Mouse (Mus musculus) stomach, postnatal 0 days (tissue): ENCODE data around the gene Slc19a2. TPM values are rescaled to one million over a fixed set of nuclear protein-coding genes. Genes with fewer than 3 reads are reported as not detected.
"Not testable (repeated sequence)": the region's sequence is repeated elsewhere in the genome, so short reads cannot be mapped to it uniquely, and the experiment has no call there.

Source experiments
- ATAC-seq: fragments of 200-750 bp; cut with Nextera tagmentation; 2 replicates; pipeline ENCODE4 v1.8.0; 2017; ENCODE audit not compliant: low FRiP score, low TSS enrichment
- DNase-seq: peaks from one replicate; pipeline ENCODE4 v3.0.0-alpha.2; 2016; ENCODE audit warnings: low spot score
- H3K27ac ChIP-seq: fragments of 300-500 bp; sonication (generic); replicated peaks from 2 replicates; pipeline ENCODE4 v1.5.1; 2014; ENCODE audit warnings: mild to moderate bottlenecking, control low read depth
- H3K27me3 ChIP-seq: fragments of 300-500 bp; sonication (generic); 2 replicates; pipeline ENCODE4 v1.6.1; 2014; ENCODE audit warnings: low read length; ENCODE audit not compliant: control insufficient read depth, insufficient read depth
- H3K36me3 ChIP-seq: fragments of 300-500 bp; sonication (generic); 2 replicates; pipeline ENCODE4 v1.6.1; 2014; ENCODE audit warnings: low read length, mixed read lengths; ENCODE audit not compliant: control insufficient read depth, insufficient read depth
- H3K4me1 ChIP-seq: fragments of 300-500 bp; sonication (generic); replicated peaks from 2 replicates; pipeline ENCODE4 v1.6.1; 2014; ENCODE audit warnings: antibody characterized with exemption; ENCODE audit not compliant: control insufficient read depth, insufficient read depth
- H3K4me2 ChIP-seq: fragments of 300-500 bp; sonication (generic); replicated peaks from 2 replicates; pipeline ENCODE4 v1.6.1; 2014; ENCODE audit warnings: low read depth, mild to moderate bottlenecking, control low read depth, moderate library complexity
- H3K4me3 ChIP-seq: fragments of 300-500 bp; sonication (generic); 2 replicates; pipeline ENCODE4 v1.5.1; 2014; ENCODE audit warnings: low read depth, low read length, control low read depth
- H3K9ac ChIP-seq: fragments of 300-500 bp; sonication (generic); 2 replicates; pipeline ENCODE4 v1.6.1; 2014; ENCODE audit warnings: mild to moderate bottlenecking, low read length, control low read depth, mixed read lengths
- H3K9me3 ChIP-seq: fragments of 300-500 bp; sonication (generic); 2 replicates; pipeline ENCODE4 v1.6.1; 2016; ENCODE audit warnings: low read length; ENCODE audit not compliant: control insufficient read depth
- CTCF ChIP-seq: IDR thresholded peaks from 2 replicates; pipeline ENCODE4 v1.5.1; 2016; ENCODE audit warnings: antibody characterized with exemption, low read depth, mild to moderate bottlenecking, moderate library complexity
- EP300 ChIP-seq: optimal IDR thresholded peaks from 2 replicates; pipeline ENCODE3; 2016; ENCODE audit warnings: antibody characterized with exemption
- WGBS: fragments of 180-500 bp; shearing (Covaris S2); extraction: QIAGEN DNeasy Blood & Tissue Kit; methylation state at CpG from one replicate; pipeline ENCODE4 v1.1.7; 2014; 5-methylcytosine and 5-hydroxymethylcytosine counted together
- polyA plus RNA-seq: library from polyadenylated mRNA; unstranded; fragments of >200 nt; fragmentation: Nextera tagmentation; extraction: Ambion mirVana; gene quantifications from 2 replicates; pipeline ENCODE4 v1.2.1, GENCODE M21; 2015

The Slc19a2 gene
- polyA plus RNA-seq, 1 experiment from 2014 or later, result 15.3 TPM

DNA sequence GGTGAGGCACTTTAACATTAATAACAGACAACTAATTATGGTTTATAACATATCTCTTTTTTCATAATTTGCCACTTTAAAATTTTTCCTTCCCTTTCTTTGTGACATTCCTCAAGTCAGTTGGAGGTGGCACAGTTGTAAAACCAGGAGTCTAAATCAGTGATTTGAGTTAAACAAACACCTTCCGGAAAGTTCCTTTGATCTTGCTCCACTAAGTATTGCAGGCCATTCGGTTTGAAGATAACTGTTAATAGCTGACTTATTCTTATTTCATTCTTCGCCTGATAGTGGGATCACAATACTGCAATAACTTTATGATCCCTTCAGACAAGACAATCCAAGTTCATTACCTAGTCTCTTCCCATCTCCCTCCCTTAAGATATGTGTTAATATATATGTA lies 33.7 kb upstream of the Slc19a2 start:
- TF ChIP-seq EP300, result no peak
- TF ChIP-seq CTCF, result no peak
- Histone ChIP-seq H3K9ac (no peak overlapping the region), H3K4me2 (no peak overlapping the region), H3K36me3 (no peaks in the 10 kb centered on the region), H3K4me1 (0 out of 2 replicates have a peak, but pooled peaks cover 2% of the 10 kb centered on the region), H3K27me3 (no peaks in the 10 kb centered on the region), H3K4me3 (no peak overlapping the region), H3K27ac (no peak overlapping the region), H3K9me3 (no peaks in the 10 kb centered on the region)
- peak; percentile 51; the same call in 1 of the 2 replicates for ATAC-seq
- 39% methylated on average over 3 of the region's 3 CpGs for WGBS
- DNase-seq, result no peak

DNA sequence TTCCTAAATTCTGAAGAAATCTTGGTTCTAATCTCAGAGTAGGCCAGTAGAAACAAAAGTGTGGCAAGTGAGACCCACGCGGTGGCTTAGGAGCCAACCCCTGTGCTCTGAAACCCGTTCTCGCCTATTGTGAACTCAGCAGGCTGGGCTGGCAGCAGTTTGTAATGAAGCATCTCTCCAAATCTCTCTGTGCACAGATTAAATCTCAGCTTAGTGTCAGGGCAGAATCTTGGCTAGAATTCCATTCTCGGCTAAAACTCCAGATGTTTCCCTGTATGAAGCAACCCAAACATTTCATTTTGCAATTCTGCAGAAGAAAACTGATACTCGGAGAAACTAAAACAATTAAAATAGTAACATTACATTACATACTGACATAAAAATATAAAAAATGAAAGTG lies 33.3 kb upstream of the Slc19a2 start:
- H3K9me3 ChIP-seq, result no peaks in the 10 kb centered on the region
- no peak overlapping the region for H3K4me3 ChIP-seq
- H3K36me3 ChIP-seq, result no peaks in the 10 kb centered on the region
- no peak overlapping the region for H3K4me2 ChIP-seq
- TF ChIP-seq CTCF (no peak), EP300 (no peak)
- H3K4me1 ChIP-seq, result 0 out of 2 replicates have a peak, but pooled peaks cover 2% of the 10 kb centered on the region
- 37% methylated on average over 6 of the region's 6 CpGs for WGBS
- no peak overlapping the region for H3K9ac ChIP-seq
- no peak overlapping the region for H3K27ac ChIP-seq
- H3K27me3 ChIP-seq, result no peaks in the 10 kb centered on the region
- ATAC-seq, result no peak
- DNase-seq, result no peak

DNA sequence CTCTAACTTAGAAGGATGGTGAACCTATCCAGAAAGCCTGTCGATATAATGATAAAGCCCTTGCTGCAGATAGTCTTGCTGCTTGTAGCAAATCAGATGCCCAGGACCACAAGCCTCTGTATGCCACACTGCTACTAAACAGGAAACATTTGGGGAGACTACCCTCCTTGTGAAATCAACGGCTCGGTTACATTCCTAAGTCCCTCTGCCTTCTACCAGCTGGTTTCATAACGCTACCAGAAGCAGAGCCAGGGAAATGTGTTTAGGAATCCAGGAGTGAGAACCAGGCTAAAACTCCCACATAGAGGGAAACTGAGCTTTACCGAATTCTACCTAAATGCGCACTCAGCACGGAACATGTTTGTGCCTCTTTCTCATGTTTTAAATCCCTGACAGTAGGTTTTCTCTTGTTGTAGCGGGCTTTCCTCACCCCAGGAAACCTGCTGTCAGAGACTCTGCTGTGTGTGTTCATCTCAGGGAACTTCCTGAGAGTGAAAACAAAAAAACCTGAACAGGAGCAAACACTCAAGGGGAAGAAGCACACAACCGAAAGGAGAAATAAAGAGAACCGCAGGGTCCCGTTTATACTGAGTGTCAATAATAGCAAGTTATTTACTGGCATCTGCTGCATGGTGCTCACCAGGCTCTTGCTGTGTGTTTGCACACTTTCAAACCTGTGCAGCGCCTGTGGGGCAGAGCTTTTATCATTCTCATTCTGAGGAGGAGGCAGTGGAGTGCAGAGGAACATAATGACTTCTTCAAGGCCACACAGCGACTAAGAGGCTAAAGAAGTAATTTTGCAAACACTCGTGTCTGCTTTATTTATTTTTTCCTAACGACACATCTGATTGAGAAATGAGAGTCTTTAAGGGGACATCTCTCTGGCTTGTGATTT lies 30.8 kb upstream of the Slc19a2 start:
- Histone ChIP-seq H3K4me1 (0 out of 2 replicates have a peak, but pooled peaks cover 2% of the 10 kb centered on the region), H3K36me3 (no peaks in the 10 kb centered on the region), H3K27ac (no peak overlapping the region), H3K9ac (no peak overlapping the region), H3K4me3 (no peak overlapping the region), H3K27me3 (no peaks in the 10 kb centered on the region), H3K4me2 (peak overlapping the region; percentile 26; the same call in 1 of the 2 replicates), H3K9me3 (no peaks in the 10 kb centered on the region)
- no peak for DNase-seq
- no peak for ATAC-seq
- no peak for TF ChIP-seq EP300
- no peak for TF ChIP-seq CTCF
- 33% methylated on average over 15 of the region's 15 CpGs for WGBS

DNA sequence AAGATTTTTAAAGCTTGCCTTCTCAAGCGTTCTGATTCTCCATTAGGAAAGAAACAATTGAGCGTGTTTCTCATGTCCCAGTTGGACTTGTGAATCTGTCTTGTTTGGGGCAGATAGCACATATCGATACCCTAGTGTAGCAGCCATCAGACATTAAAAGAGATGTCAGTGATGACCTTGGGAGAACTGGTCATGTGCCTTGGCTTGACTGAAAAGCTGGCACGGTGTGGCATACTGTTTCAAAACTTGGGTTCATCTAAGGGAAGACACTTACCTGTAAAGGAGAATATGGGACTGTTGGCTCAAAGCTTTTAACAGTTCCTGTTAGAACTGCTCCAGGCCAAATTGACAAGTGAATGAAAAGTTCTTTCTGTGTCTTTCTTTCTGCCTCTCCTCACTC lies 28.6 kb upstream of the Slc19a2 start:
- H3K4me2 ChIP-seq, result no peak overlapping the region
- no peaks in the 10 kb centered on the region for H3K36me3 ChIP-seq
- H3K9me3 ChIP-seq, result no peaks in the 10 kb centered on the region
- no peak overlapping the region for H3K4me3 ChIP-seq
- 0 out of 2 replicates have a peak, but pooled peaks cover 2% of the 10 kb centered on the region for H3K4me1 ChIP-seq
- no peak overlapping the region for H3K27ac ChIP-seq
- TF ChIP-seq CTCF (no peak), EP300 (no peak)
- no peaks in the 10 kb centered on the region for H3K27me3 ChIP-seq
- no peak for ATAC-seq
- 80% methylated on average over 4 of the region's 4 CpGs for WGBS
- H3K9ac ChIP-seq, result no peak overlapping the region
- DNase-seq, result no peak

DNA sequence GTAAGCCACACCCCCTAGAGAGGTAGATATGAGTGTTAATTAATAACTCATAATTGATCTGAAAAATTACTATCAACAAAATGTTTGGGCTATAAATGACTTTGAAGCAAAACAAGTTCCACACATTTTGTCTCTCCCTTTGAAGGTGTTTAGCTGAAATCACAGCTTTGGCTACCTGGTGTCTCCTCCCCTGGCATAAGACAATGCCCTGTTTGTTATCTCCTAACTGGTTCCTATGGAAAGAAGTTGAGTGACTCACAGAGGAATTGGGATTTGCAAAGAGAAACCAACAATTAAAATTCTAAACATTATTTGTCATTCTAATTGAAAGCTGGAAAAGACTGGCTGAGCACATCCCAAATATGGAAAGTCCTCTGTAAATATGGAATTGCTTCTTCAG lies 25.8 kb upstream of the Slc19a2 start:
- ATAC-seq (no peak), DNase-seq (no peak)
- Histone ChIP-seq H3K4me2 (no peak overlapping the region), H3K4me1 (no peaks in the 10 kb centered on the region), H3K9me3 (no peaks in the 10 kb centered on the region), H3K27ac (no peak overlapping the region), H3K9ac (no peak overlapping the region), H3K4me3 (no peak overlapping the region), H3K27me3 (no peaks in the 10 kb centered on the region), H3K36me3 (no peaks in the 10 kb centered on the region)
- TF ChIP-seq CTCF (no peak), EP300 (no peak)

DNA sequence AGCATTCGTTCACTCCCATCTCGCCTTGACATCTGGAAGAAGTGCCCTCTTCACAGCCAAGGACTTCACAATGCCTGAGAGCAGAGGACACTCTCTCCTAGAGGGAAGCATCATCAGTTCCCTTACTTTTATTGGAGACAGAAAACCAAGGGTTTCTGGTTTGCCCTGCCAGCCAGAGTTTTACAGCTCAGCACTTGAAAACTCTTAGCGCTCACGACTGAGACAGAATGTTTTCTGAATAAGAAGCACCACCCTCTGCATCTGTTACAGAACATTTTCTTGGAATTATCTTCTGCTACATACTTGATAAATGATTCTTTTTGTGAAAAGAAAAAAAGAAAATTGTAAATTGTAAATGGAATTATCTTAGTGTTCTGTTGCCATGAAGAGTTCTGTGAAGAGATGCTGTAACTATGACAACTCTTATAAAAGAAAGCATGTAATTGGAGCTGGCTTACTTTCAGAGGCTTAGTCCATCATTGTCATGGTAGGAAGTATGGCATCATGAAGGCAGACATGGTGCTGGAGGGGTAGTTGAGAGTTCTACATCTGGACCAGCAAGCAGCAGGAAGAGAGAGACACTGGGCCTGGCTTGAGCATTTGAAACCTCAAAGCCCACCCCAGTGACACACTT lies 16.8 kb upstream of the Slc19a2 start:
- not testable (repeated sequence) for H3K9me3 ChIP-seq, H3K9ac ChIP-seq, H3K4me1 ChIP-seq, H3K4me3 ChIP-seq, ATAC-seq, H3K36me3 ChIP-seq, H3K27ac ChIP-seq, H3K4me2 ChIP-seq, H3K27me3 ChIP-seq, DNase-seq
- 61% methylated on average over 2 of the region's 4 CpGs for WGBS
